Mouse (Mus musculus) layer of hippocampus, adult 11-12 months (tissue): ENCODE data around the gene Rtkn2.

Experiments used
- DNase-seq: peaks from one replicate; pipeline ENCODE4 v3.0.0; 2022; ENCODE audit warnings: low spot score

The Rtkn2 gene

GRCm38 (mm10) chr10:68104881-68105781 is 125.8 kb downstream of the Rtkn2 start:
- no peak for DNase-seq

- DNase-seq: no peak
Measured at GRCm38 (mm10) chr10:68106351-68106950, 127.1 kb downstream of the Rtkn2 start.

- DNase-seq: no peak
Measured at GRCm38 (mm10) chr10:68107716-68108115, 128.3 kb downstream of the Rtkn2 start.
